Mouse (Mus musculus) cerebellum, adult 11-12 months (tissue): ENCODE results near the gene Fam110c.

Experiments used
- DNase-seq: peaks from one replicate; pipeline ENCODE4 v3.0.0; 2022

The Fam110c gene

GRCm38 (mm10) chr12:31116005-31116466 lies 42.4 kb downstream of the Fam110c start:
- peak; percentile 4 for DNase-seq

- DNase-seq = no peak
Observed at GRCm38 (mm10) chr12:31120535-31120934, 46.9 kb downstream of the Fam110c start.

GRCm38 (mm10) chr12:31122892-31123622 lies 49.4 kb downstream of the Fam110c start:
- no peak for DNase-seq

GRCm38 (mm10) chr12:31126071-31126470 lies 52.4 kb downstream of the Fam110c start:
- DNase-seq = no peak

GRCm38 (mm10) chr12:31129548-31129947 lies 55.9 kb downstream of the Fam110c start:
- DNase-seq = no peak
